Mouse (Mus musculus) urinary bladder, postnatal 0 days (tissue): ENCODE data around the gene Ak7. TPM values are rescaled to one million over a fixed set of nuclear protein-coding genes. Genes with fewer than 3 reads are reported as not detected.

Experiments
- polyA plus RNA-seq: library from polyadenylated mRNA; unstranded; fragments of >200 nt; fragmentation: Nextera tagmentation; extraction: Ambion mirVana; gene quantifications from 2 replicates; pipeline ENCODE4 v1.2.1, GENCODE M21; 2015

The Ak7 gene
- 0.10 and 0.18 TPM in 2 replicates for polyA plus RNA-seq

GRCm38 (mm10) chr12:105705799-105706487, at the start of gene Ak7:
Gene Ak7, plus strand, starts transcription at chr12:105705976.

GRCm38 (mm10) chr12:105683933-105684901, 21.6 kb upstream of the Ak7 start, which contains the start of gene Gskip:
Gene Gskip, plus strand, starts transcription at chr12:105684829.

GRCm38 (mm10) chr12:105685001-105685691, 20.6 kb upstream of the Ak7 start, which contains the start of gene Atg2b:
Gene Atg2b, minus strand, starts transcription at chr12:105685211.

GRCm38 (mm10) chr12:105784196-105784999, 78.6 kb downstream of the Ak7 start, which contains the start of gene Papola:
Gene Papola, plus strand, starts transcription at chr12:105784694.

Other genes starting within 250 kb of the Ak7 start
- gene Bdkrb2, start 142.8 kb upstream of the Ak7 start, polyA plus RNA-seq, result 8.8 and 9.4 TPM in 2 replicates
- gene Bdkrb1, start 102.9 kb upstream of the Ak7 start, polyA plus RNA-seq, result 0.48 and 1.3 TPM in 2 replicates
- gene Gskip, start 21.1 kb upstream of the Ak7 start, polyA plus RNA-seq, result 23.3 and 24.6 TPM in 2 replicates
- gene Atg2b, start 20.8 kb upstream of the Ak7 start, polyA plus RNA-seq, result 4.6 and 5.8 TPM in 2 replicates
- gene Papola, start 78.7 kb downstream of the Ak7 start, polyA plus RNA-seq, result 101 and 132 TPM in 2 replicates